Mouse (Mus musculus): ENCODE results near the gene Dennd4a.

Gene Dennd4a

DNA sequence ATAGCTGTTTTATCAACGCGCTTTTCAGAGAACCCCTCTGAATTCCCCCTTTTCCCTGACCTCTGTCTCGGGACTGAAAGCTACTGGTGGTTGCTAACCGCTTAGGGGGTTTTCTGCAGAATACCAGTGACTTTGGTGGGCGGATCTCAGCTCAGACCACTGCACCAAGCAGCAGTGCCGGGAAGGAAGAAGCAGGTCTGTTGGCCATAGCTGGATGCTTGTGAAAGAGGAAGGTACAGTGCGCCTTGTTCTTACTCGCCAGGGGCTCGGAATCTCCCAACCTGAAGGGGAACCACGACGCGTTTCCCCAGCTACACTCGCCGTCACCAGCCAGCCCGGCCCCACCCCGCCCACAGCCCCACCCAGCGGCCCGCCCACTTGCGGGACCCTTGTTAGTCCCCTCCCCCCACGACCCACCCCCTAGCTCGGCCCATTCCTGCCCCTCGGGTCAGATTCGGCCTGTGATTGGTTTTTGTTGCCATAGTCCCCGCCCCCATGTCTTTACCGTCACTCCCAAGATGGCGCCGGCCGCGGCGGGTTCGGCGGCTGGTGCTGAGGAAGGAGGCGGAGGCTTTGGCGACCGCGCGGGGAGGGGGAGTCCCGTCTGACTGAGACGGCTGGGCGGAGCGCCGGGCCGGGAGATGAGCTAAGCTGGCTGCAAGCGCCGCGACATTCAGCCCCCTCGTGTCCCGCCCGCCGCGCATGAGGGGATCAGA is at the start of gene Dennd4a:
Gene Dennd4a, plus strand, starts transcription at position 519 of the 716 bp plus-strand sequence.
- peak; percentile 99 for DNase-seq

DNA sequence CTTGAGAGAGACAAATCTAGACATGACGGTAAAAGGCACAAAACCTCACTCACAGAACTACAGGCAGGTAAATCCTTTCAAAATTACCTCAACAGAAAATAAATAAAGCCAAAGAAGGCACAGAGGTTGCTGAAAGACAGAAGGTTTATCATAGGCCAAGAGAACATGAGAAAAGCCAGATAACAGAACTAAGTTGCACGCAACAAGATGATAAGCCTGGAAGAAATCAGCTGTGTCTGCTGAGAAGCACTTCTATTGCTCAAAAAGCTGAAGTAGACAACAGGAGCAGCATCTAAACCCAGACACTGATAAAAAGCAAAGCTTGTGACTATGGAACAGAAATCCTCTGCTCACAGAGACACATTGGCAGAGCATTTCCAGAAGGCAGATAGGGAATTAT is 46.3 kb upstream of the Dennd4a start:
- DNase-seq = no peak

DNA sequence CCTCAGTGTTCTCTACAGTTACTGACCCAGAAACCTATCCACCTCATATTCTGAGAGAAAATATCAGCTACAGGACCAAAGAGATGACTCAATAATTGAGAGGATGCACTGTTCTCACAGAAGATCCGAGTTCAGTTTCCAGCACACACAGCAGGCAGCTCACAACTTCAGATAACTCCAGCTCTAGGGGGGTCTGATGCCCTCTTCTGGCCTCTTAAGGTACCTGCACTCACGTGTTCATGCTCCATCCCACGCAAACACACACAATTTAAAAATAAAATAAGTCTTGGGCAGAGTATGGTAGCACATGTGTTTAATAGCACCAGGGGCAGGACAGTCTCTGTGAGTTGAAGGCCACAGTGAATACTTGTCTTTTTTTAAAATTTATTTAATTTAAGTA is 45.0 kb upstream of the Dennd4a start:
- no peak for DNase-seq

DNA sequence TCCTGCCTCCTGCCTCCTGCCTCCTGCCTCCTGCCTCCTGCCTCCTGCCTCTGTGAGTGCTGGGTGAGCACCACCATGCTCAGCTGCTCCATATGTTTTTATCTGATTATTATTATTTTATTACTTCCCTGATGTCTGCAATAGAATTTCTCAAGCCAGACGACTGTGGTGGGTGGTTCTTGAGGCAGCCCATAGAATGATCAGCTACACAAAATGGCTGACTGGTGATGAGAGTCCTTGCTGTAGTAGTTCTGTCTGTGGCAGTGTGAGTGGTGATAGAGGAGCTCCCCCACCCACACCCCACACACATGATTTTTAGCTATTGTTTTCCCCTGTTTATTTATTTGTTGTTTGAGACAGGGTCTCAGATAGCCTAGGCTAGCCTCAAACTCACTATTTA is 43.3 kb upstream of the Dennd4a start:
- no peak for DNase-seq

DNA sequence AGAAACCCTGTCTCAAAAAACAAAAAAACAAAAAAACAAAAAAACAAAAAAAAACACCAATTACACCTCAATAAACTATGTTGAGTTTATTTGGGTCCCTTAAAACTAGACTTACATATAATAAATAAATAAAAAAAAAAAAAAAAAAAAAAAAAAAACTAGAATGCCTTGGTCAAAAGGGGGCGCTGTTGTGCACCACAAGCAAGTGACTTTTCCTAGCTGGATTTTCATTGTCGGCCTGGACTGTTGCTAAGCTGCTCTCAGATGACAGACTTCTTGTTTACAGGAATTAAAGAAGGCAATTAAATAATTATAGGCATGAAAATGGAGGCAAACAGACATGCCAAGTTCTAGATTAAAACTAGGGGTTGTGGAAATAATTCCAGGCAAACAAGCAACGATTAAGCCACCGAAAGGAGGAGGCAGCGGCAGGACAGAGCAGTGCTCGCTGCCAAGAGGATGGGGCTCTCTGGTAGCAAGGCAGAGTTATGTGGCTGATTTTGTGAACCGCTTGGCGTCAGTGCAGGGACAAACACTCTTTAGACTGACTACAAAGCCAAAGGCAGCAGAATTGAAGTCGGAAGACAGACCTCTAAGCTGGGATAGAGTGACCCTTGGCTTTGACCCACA is 42.0 kb upstream of the Dennd4a start:
- DNase-seq = peak; percentile 67

DNA sequence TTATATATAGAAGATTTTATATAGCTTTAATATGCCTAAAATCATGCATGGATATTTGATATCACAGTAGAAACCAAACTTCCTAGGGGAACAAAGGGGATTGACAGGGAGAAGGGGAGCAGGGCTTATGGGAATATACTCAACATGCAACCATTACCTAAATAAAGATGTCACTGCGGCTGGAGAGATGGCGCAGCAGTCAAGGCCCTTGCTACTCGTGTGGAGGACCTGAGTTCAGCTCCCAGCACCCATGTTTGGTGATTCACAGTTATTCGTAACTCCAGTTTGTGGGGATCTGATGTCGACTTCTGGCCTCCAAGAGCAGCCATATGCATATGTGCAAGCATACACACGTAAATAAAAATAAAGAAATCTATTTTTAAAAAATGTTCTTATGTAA is 41.2 kb upstream of the Dennd4a start:
- DNase-seq = no peak

DNA sequence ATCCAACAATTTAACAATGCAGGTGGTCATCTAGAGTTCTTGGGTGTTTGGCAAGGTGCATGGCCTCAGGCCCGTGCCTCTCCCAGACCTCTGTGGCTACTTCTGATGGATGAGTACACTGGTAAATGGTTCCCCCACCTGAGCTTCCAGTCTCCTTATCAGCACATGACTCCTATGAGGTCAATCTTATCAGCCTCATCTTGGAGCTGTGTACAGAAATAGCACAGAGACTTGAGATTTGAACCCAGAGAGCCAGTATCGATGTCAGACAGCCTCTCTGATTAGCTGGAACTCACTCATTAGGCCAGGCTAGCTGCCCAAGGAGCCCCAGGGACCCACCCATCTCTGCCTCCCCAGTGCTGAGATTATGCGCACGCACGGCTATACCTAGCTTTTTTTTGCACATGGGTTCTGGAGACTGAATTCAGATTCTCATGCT is 40.7 kb upstream of the Dennd4a start:
- DNase-seq = no peak

DNA sequence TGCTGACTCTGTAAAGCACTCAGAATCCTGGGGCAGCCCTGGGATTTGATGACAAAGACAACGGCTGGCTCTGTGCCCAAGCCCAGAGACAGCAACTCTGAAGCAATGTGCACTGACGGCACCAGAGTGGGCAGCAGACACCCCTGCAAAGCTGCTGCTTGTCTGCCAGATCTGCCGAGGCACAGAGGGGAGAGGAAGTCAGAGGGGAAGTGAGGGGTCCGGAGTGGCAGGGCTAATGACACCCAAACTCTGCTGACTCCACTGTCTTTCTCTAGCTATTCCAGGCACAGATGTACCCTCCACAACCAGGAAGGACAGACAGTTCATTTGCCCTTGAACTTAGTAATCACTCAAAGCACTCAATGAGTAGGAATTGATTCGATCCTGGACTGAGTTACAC is 39.9 kb upstream of the Dennd4a start:
- DNase-seq = peak; percentile 50

DNA sequence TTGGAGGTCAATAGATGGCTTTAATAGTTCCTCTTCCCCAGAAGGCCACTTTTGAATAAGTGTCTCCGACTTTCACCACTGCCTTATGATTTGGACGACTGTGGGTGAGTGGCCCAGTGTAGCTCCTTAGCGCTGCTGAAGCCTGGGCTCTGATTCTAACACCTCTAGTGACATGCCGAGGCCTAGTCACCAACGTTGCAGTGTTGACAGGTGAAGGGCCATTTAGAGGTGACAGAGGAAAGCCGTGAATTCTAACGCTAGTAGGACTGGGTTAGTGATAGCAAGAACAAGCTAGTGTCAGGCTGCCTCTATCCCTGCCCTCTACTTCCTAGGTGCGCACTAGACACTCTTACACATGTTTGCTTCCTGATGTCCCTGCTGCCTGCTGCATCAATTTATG is 37.9 kb upstream of the Dennd4a start:
- DNase-seq = no peak

DNA sequence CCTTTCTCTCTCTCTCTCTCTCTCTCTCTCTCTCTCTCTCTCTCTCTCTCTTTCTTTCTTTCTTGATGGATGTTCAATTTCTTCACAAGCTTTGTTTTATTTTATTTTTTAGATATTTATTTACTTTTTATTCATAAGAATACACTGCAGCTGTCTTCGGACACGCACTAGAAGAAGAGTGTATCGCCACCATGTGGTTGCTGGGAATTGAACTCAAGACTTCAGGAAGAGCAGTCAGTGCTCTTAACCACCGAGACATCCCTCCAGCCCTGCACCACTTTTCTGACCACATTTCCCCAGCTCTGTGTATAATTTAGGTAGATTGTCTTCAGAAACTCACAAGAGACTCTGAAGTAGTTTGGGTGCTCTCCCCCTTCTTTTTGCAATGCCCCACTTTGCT is 37.2 kb upstream of the Dennd4a start:
- peak; percentile 44 for DNase-seq

DNA sequence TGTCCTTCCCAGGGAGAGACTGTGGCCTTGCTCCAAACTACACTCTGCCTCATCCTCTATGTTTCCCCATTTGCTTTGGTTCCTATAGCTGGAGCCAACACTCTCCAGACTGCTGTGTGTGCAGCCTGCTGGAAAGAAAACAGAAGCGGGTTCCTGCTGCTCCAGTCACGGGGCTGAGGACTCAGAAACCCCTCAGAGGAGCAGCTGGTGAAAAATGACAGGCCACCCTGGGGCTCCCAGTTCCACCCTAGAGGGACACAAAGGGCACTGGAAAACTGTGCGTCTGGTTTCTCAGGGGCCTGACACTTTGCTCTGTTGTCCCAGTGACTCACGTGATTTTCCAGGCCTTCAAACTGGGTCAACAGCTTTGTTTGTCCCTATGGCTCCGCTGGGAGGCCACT is 36.7 kb upstream of the Dennd4a start:
- peak; percentile 30 for DNase-seq

DNA sequence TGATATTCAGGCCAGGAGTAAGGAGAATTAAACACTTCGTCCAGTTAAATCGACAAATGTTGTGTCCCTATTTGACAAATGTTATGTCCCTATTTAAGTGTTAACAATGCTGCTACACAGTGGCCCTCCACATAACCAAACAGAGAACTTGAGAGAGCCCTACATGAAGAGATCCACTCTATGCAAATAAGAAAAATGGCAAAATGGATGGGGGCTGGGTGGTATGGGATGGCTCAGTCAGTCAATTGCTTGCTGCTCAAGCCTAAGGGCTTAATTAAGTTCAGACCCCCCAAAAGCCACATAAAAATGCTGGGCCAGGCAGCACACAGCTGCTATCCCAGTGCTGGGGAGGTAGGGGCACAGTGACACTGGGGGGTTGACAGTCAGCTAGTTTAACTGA is 36.3 kb upstream of the Dennd4a start:
- no peak for DNase-seq

DNA sequence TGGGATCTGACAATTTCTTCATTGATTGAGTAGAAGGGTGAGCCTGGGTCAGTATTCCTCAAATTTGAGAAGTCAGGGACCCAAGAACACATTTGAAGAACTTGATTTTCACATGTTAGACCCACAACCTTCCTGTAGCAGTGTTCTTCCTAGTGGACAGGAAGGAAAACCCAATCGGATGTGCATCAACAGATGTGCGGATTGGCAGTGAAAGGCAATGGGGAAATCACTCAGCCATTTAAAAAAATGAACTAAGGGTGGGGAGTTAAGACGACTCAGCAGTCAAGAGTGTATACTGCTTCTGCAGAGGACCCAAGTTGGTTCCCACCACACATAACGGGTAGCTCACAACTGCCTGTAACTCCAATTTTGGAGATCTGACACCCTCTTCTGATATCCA is 35.6 kb upstream of the Dennd4a start:
- DNase-seq = no peak

DNA sequence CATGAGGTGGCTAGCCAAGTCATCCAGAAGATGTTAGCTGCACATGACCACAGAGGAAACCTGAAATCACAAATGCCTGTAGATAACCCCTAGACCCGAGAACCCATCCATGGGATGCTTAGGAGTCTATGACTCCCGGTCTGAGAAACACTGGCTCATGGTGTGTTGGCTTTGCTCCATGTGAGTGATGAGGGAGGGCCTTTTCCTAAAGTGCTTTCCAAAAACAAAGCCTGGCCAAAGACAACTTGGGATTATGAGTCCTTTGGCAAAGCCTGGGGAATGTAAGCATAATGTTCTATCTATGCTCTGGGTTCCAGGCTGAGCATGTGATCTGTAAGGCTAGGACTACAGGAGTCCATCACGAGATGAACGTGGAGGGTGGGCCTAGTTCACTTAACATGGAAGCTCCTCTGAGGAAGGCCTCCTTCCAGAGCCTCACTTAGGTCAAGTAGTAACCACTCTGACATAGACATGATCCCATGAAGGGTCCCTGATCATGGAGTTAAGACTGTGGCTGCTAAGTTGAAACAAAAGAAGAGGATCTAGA is 33.6 kb upstream of the Dennd4a start:
- DNase-seq = no peak

DNA sequence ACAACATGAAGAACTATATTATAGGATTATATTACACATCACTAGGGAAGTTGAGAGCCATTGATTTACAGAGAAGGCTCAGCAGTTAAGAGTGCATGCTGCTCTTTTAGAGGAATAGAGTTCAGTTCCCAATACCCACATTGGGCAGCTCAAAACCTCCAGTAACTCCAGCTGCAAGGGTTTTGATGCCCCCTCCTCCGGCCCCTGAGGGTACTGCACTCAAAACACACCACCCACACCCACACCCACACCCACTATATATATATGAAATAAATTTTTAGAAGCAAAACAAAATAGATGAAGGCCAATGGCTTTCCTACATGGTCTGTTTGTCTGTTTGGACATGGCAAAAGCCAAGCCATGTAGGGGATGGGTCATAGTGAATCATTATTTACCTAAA is 33.0 kb upstream of the Dennd4a start:
- DNase-seq = no peak

DNA sequence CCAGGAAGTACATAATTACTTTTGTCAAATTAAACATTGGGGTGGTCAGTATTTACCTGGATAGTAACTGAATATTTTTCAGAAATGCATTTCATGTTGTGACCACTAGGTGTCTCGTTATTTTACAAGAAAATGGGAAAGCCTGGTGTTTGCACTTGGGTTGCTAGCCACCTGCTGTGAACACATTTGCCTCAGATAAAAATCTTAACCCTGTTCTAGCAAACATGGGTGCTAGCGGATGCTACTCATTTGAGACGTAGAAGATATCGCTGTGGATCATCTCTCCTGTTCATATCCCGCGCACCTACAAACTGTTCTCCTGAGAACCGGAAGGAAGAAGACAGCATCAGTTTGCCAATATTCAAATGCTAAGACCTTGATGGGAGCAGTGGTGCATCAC is 31.5 kb upstream of the Dennd4a start:
- peak; percentile 12 for DNase-seq

DNA sequence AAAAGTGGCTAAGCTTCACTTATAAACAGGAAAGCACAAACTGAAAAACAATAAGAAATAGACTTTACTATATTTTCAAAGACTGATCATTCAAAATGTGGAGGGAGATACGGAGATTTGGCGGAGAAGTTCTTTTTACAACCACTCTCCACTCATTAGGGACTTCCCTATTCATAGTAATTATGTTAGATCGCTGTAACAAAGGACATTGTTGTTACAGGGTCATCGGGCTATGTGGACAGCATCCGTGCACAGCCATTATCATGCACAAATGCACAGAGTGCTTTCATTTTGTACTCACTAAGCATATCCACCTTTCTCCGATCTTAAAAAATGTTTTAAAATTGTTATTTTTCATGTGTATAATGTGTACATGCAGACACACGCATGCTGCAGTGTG is 27.6 kb upstream of the Dennd4a start:
- no peak for DNase-seq

DNA sequence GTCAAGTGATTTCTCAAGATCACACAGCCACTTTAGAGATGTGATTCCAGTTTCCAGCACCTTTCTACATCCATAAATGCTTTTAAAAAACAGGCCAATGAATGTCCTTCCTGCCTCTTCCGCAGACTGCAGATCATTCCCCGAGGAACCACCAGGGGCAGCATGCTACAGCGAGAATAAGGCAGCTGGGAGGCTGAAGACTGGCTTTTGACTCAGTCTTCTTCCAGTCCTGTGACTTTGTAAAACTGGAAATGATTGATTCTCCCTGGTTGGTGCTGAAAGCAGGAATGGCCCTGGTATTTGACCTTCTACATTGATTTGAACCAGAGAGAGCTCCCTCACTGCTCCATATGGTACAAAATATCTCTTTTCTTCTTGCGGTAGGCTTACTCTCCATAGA is 26.3 kb upstream of the Dennd4a start:
- DNase-seq = peak; percentile 78

DNA sequence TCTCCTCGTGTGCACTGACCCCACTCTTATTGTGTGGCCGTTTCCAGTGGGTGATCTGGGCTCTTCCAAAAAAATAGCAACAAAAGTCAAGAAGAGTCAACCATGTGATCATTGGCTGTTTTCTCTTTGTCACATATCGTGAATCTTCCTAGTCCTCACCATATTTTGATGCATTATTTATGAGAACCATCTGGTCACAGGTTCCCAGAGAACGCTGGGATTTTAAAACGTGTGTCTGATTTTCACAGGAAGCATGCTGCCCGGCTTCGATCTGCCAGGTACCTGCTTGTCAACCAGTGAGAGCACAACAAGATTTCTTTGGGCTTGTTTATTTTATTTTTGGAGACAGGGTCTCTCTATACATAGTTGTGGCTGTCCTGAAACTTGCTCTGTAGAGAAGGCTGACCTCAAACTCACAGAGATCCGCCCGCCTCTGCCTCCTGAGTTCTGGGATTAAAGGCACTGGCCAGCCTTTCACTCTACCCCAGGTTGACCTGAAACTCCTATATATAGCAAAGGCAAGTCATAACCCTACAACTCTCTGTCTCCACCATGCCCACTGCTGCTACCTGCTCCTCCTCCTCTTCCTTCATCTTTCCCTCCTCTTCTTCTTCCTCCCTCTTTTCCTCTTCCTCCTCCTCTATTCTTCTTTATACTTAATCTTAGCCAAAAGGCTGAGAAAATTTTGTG is 24.8 kb upstream of the Dennd4a start:
- no peak for DNase-seq

DNA sequence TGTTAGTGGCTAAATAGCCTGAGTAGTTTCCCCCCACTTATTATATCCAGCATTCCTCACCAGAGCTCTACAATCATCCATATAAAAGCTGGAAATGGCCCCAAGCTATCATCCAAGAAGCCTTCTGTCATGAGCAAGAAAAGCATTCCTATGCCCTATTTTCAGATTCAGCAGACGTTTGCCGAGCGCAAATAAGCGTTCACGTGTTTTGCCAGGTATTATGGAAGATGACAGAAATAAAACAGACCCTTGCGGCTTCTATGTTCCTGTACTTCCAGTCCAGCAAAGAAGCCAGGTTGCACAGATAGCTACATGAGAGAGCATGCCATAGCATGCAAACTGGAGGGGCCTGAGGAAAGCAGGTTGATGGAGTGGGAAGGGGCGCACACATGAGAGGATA is 23.1 kb upstream of the Dennd4a start:
- no peak for DNase-seq

DNA sequence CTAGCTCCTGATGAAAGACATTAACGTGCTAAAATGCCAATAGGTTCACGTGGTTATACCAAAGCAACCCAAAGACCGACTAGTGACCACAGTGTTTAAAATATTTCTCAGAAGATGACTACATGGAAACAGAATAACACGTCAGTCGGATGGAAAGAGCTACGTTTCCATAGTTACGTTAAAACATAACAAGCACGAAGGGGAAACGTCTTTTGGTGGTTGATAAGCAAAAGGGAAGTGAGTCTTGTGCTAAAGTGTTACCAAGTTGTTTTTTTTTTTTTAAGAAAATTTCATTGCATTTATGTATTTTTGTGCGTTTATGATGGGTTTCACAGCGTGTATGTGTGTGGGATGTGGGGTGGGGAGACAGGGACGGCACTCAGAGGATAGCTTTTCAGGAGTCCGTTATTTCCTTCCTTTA is 21.8 kb upstream of the Dennd4a start:
- DNase-seq = no peak

DNA sequence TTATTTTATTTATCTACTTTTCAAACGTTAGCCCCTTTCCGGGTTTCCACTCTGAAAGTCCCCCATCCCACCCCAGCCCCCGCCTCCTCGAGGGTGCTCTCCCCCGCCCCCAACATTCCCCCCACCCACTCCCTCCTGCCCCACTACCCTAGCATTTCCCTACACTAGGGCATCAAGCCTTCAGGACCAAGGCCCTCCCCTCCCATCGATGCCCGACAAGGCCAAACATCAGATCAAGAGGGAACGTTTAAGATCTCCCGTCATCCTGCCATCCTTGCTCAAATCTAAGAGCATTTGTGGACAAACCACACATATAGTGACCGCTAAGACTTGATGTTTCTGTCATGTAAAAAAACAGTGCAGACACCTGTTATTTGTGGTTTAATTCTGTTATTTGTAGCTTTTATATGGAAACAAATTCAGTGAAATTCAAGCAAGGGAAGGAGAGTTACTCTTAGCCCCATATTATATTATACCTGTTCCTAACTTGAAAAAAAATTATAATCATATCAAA is 21.2 kb upstream of the Dennd4a start:
- no peak for DNase-seq
